Mouse (Mus musculus) C2C12 (cell line): ENCODE measurements around the gene Rwdd3.

Experiments
- CTCF ChIP-seq: IDR thresholded peaks from one replicate; pipeline ENCODE4 v1.5.1; 2011; ENCODE audit not compliant: control insufficient read depth, insufficient read depth, insufficient read length
- FOSL1 ChIP-seq: IDR thresholded peaks from one replicate; pipeline ENCODE4 v1.8.0; 2011; ENCODE audit warnings: mild to moderate bottlenecking, low read length; ENCODE audit not compliant: poor library complexity, insufficient read depth, severe bottlenecking
- MAX ChIP-seq: IDR thresholded peaks from one replicate; pipeline ENCODE4 v1.6.1; 2011; ENCODE audit warnings: mild to moderate bottlenecking, control low read depth
- MYOG ChIP-seq: IDR thresholded peaks from one replicate; pipeline ENCODE4 v1.6.1; 2011; ENCODE audit not compliant: control insufficient read depth, insufficient read length; ENCODE audit errors: extremely low read depth

DNA sequence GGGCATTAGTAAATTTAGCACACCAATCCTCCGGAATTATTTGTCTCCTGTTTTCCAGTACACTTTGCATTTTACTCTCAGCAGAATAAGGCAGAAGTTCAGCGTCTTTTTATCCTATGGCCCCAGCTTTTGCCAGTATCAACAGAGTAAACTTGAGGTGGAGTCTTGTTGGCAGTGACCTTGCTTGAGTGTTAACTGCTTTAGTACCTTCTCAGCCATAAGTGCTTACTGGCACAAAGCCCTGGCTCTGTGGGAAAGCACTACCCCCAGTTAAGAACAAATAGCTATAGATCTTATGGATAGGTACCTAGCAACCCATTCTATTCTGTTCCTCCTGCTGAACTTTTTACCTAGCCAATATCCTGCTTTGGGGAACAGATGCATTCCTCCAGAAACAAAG is 17.7 kb upstream of the Rwdd3 start:
- no peak for TF ChIP-seq MYOG
- no peak for TF ChIP-seq CTCF
- no peak for TF ChIP-seq FOSL1
- no peak for TF ChIP-seq MAX
